Mouse (Mus musculus) brown adipose tissue, adult 24 weeks (tissue): Measurements from ENCODE around the gene P2ry12. TPM values are rescaled to one million over a fixed set of nuclear protein-coding genes. Genes with fewer than 3 reads are reported as not detected.

Experiments used
- H3K27ac ChIP-seq: fragments of 200-500 bp; replicated peaks from 2 replicates; pipeline ENCODE4 v1.5.1; 2012; ENCODE audit warnings: low read depth, mild to moderate bottlenecking, low read length
- H3K4me1 ChIP-seq: fragments of 200-500 bp; 2 replicates; pipeline ENCODE4 v1.6.1; 2012; ENCODE audit warnings: low read length, mixed read lengths; ENCODE audit not compliant: control insufficient read depth, insufficient read depth, insufficient read length
- H3K4me3 ChIP-seq: fragments of 200-500 bp; 2 replicates; pipeline ENCODE4 v1.5.1; 2012; ENCODE audit warnings: low read depth, mild to moderate bottlenecking, low read length, moderate library complexity; ENCODE audit not compliant: insufficient read depth
- polyA plus RNA-seq: library from polyadenylated mRNA; stranded (reverse); fragments of >200 nt; gene quantifications from 2 replicates; pipeline ENCODE4 v1.2.4, GENCODE M21; 2012; ENCODE audit not compliant: missing spikeins, insufficient read depth, insufficient read length

P2ry12 gene
- polyA plus RNA-seq, 1 experiment, result 3.3 TPM

- no peak overlapping the region for H3K4me3 ChIP-seq
- H3K27ac ChIP-seq, result no peak overlapping the region; the same call in 1 of the 2 replicates
- H3K4me1 ChIP-seq, result no peaks in the 10 kb centered on the region
These were observed 50.9 kb downstream of the P2ry12 start for GRCm38 (mm10) chr3:59211784-59212183.

- H3K4me3 ChIP-seq, result no peak within 1 kb of the TSS
- H3K27ac ChIP-seq, result no peak within 1 kb of the TSS; the same call in 1 of the 2 replicates
- no peaks in the 10 kb centered on the region for H3K4me1 ChIP-seq
These were observed 51.9 kb downstream of the P2ry12 start, which contains the start of gene P2ry13 for GRCm38 (mm10) chr3:59210727-59211126. Gene P2ry13, minus strand, starts transcription at chr3:59210882.

GRCm38 (mm10) chr3:59210089-59210488, 52.6 kb downstream of the P2ry12 start:
- no peaks in the 10 kb centered on the region for H3K4me1 ChIP-seq
- no peak overlapping the region for H3K27ac ChIP-seq
- H3K4me3 ChIP-seq, result no peak overlapping the region

- Histone ChIP-seq H3K4me1 (no peaks in the 10 kb centered on the region), H3K27ac (no peak overlapping the region), H3K4me3 (no peak overlapping the region)
These were observed 53.8 kb downstream of the P2ry12 start for GRCm38 (mm10) chr3:59208650-59209548.

GRCm38 (mm10) chr3:59205941-59206340, 56.7 kb downstream of the P2ry12 start:
- Histone ChIP-seq H3K4me3 (no peak overlapping the region), H3K27ac (no peak overlapping the region), H3K4me1 (no peaks in the 10 kb centered on the region)

- H3K4me1 ChIP-seq, result no peaks in the 10 kb centered on the region
- no peak overlapping the region for H3K4me3 ChIP-seq
- no peak overlapping the region for H3K27ac ChIP-seq
These were observed 57.8 kb downstream of the P2ry12 start for GRCm38 (mm10) chr3:59204719-59205503.

GRCm38 (mm10) chr3:59203802-59204520, 58.7 kb downstream of the P2ry12 start:
- Histone ChIP-seq H3K4me1 (no peaks in the 10 kb centered on the region), H3K4me3 (no peak overlapping the region), H3K27ac (no peak overlapping the region)

- Histone ChIP-seq H3K4me3 (no peak overlapping the region), H3K27ac (no peak overlapping the region), H3K4me1 (no peaks in the 10 kb centered on the region)
These were observed 65.2 kb downstream of the P2ry12 start for GRCm38 (mm10) chr3:59197329-59197948.

- Histone ChIP-seq H3K4me3 (no peak within 1 kb of the TSS), H3K27ac (no peak within 1 kb of the TSS), H3K4me1 (no peaks in the 10 kb centered on the region)
These were observed 67.7 kb downstream of the P2ry12 start, which contains the start of gene Gpr87 for GRCm38 (mm10) chr3:59194938-59195337. Gene Gpr87, minus strand, starts transcription at chr3:59195104.

- no peak overlapping the region for H3K4me3 ChIP-seq
- H3K4me1 ChIP-seq, result no peaks in the 10 kb centered on the region
- H3K27ac ChIP-seq, result no peak overlapping the region
These were observed 68.6 kb downstream of the P2ry12 start for GRCm38 (mm10) chr3:59194099-59194498.

GRCm38 (mm10) chr3:59191674-59192073, 71.0 kb downstream of the P2ry12 start:
- H3K4me1 ChIP-seq, result no peaks in the 10 kb centered on the region
- no peak overlapping the region for H3K4me3 ChIP-seq

GRCm38 (mm10) chr3:59187336-59187735, 75.3 kb downstream of the P2ry12 start:
- H3K4me3 ChIP-seq, result no peak overlapping the region
- no peaks in the 10 kb centered on the region for H3K4me1 ChIP-seq
- no peak overlapping the region for H3K27ac ChIP-seq

More at GRCm38 (mm10) chr3:59191674-59192073, 71.0 kb downstream of the P2ry12 start:
- H3K27ac ChIP-seq, result no peak overlapping the region

GRCm38 (mm10) chr3:59185662-59186061, 77.0 kb downstream of the P2ry12 start:
- H3K4me3 ChIP-seq, result no peak overlapping the region

GRCm38 (mm10) chr3:59182129-59182528, 80.5 kb downstream of the P2ry12 start:
- H3K4me3 ChIP-seq, result no peak overlapping the region
- no peaks in the 10 kb centered on the region for H3K4me1 ChIP-seq
- no peak overlapping the region for H3K27ac ChIP-seq

More at GRCm38 (mm10) chr3:59185662-59186061, 77.0 kb downstream of the P2ry12 start:
- Histone ChIP-seq H3K4me1 (no peaks in the 10 kb centered on the region), H3K27ac (no peak overlapping the region)
